Mouse (Mus musculus) adrenal gland (tissue): ENCODE measurements at regions not wholly inside any gene's neighbourhood (a gene's known extent, or its start where the extent isn't known, plus 50 kb on each side); places are given as distances from the start of the nearest gene placed in this dataset.

Source experiments
- intact Hi-C: fragments of 180-260 bp; cut with DNase I; formaldehyde crosslinking; loops from one replicate; pipeline ENCODE4 v1.15.1; 2025

GRCm38 (mm10) chr2:78804931-78805330, 63.0 kb upstream of the Ube2e3 start:
- intact Hi-C loops, result no loop called here

GRCm38 (mm10) chr2:78803543-78803942, 64.4 kb upstream of the Ube2e3 start:
- intact Hi-C loops, result no loop called here

GRCm38 (mm10) chr2:78795446-78795845, 72.5 kb upstream of the Ube2e3 start:
- intact Hi-C loops, result no loop called here

GRCm38 (mm10) chr2:78794734-78795133, 73.2 kb upstream of the Ube2e3 start:
- intact Hi-C loops, result no loop called here

- intact Hi-C loops, result no loop called here
Measured at GRCm38 (mm10) chr2:78789124-78789523, 78.8 kb upstream of the Ube2e3 start.

DNA sequence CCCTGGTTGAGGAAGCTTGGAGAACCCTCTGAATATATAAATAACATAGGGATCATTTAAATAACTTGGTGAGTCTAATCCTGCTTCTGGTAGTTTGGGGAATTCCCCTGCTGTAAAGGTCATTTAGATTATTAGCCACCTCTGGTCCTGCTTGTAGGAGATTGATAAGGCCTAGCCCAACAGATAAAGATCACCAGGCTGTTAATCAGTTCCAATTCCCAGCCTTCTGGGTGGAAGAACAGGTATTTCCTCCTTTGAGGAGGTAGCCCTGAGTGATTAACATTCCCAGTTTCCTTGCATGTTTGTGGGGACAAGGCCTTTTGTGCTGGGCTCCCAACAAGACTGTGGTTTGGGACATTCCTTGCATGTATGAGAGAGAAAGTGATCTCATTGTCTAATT, 79.7 kb upstream of the Ube2e3 start:
- intact Hi-C loops, result no loop called here

- intact Hi-C loops, result no loop called here
Measured at GRCm38 (mm10) chr2:78779949-78780348, 88.0 kb upstream of the Ube2e3 start.

- intact Hi-C loops, result no loop called here
Measured at GRCm38 (mm10) chr2:78777589-78777988, 90.3 kb upstream of the Ube2e3 start.

DNA sequence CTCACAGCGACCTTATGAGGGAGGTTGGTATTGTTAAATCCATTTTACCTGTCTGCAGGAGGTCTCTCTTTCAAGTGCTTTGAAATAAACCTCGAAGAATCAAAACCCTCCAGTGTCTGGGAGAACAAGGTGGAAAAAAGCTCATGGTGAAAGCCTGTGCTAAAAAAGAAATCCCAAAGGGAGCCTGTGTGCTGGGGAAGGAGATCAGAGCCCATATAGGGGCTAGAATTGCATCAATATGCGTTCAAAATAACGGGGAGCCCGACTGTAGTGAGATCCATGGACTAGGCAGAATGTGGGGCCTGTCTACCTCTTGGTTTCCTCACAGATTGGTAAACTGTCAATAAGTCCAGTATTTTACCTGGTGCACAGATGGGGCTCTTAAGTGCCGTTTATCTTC, 113.6 kb upstream of the Ube2e3 start:
- intact Hi-C loops, result no loop called here

DNA sequence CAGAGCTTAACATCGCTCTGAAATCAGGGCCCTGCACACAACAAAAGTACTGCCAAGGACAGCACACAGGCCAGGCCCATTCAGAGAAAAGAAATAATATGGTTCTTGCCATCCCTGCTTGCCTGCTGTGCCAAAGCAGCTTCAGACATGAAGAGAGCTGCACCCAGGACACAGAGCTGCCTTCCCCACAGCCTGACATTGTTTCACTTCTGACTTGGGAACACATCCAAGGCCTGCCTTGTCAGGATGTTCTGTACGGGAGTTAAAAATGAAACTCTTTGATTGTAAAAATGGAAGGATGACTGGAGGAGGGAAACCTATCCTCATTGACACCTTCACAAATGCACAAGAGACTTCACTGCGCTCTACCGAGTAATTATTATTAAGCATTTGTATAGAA, 114.0 kb upstream of the Ube2e3 start:
- intact Hi-C loops, result no loop called here

DNA sequence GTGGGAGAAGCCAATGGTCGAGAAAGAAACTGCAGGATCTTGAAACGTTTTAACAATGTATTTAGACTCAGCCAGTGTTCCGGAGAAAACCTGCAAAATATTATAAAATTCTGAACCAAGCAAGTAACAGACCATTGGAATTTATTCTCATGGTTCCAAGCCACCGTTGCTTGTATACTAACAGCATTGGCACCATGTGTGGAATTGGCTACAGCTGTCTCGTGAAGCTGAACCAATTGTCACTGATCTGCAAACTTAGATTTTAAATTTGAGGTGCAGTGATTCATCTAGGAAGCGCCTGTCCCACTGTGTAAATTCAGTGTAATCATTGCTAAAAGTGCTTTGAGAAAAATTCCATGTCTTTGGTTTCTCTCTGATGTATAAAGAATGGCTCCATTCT, 137.8 kb upstream of the Ube2e3 start:
- intact Hi-C loops, result no loop called here

GRCm38 (mm10) chr2:78726060-78726459, 141.9 kb upstream of the Ube2e3 start:
- intact Hi-C loops, result no loop called here

GRCm38 (mm10) chr2:78724416-78724815, 143.5 kb upstream of the Ube2e3 start:
- intact Hi-C loops, result no loop called here

- intact Hi-C loops, result no loop called here
Measured at GRCm38 (mm10) chr2:78723423-78723822, 144.5 kb upstream of the Ube2e3 start.

DNA sequence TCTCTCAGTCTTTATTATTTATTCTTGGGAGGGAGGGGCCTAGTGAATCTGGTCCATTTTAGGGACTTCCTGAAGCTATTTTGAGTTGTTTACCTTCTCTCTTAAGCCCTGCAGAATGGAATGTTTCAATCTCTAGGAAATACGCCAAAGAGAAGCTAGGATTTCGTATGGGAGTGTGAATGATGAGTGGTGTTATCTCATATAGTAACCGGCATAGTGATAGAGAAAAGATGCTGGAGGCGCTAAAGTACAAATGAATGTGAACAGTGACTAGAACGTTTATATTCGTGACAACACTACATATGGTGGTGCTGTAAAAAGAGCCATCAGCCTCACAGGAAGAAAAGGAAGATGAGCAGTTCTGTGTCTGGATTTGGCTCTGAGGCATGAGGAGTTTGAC, 145.2 kb upstream of the Ube2e3 start:
- intact Hi-C loops, result no loop called here

DNA sequence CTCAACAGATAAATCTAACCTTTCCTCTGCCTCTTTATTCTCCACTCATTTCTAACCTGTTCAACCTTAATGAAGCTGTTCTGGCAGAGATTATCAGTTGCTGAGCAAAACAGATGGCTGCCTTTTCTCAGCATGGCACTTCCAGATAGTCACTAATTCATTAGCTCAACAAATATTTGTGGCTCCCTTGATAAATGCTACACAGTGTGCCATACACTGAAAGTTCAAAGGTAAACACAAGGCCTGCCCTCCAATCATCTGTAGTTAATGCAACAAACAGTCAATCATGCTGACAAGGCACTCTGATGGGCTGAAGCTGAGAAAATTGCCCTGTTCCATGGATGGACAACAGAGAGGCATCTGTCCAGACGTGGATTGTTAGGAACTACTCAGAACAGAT, 149.4 kb upstream of the Ube2e3 start:
- intact Hi-C loops, result no loop called here

GRCm38 (mm10) chr2:78716157-78716798, 151.6 kb upstream of the Ube2e3 start:
- intact Hi-C loops, result no loop called here

DNA sequence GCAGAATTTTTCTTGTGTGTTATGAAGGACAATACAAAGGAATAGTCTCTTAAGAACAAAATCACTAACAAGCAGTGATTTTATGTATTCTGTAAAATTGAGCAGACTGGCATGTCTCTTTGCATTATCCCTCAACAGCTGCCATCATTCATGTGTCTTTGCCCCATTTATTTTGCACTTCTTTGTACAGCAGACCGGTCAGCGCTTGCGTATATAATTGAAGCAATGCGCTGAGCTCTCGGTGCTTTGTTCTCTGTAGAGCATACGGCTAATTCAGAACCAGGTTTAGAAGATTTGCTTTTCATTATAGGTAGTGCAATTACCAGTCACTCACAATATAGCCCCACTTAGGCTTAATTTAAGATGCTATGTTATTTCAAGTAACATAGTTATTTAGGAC, 173.1 kb upstream of the Ube2e3 start:
- intact Hi-C loops, result no loop called here

- intact Hi-C loops, result no loop called here
Measured at GRCm38 (mm10) chr2:78656668-78657067, 211.3 kb upstream of the Ube2e3 start.

DNA sequence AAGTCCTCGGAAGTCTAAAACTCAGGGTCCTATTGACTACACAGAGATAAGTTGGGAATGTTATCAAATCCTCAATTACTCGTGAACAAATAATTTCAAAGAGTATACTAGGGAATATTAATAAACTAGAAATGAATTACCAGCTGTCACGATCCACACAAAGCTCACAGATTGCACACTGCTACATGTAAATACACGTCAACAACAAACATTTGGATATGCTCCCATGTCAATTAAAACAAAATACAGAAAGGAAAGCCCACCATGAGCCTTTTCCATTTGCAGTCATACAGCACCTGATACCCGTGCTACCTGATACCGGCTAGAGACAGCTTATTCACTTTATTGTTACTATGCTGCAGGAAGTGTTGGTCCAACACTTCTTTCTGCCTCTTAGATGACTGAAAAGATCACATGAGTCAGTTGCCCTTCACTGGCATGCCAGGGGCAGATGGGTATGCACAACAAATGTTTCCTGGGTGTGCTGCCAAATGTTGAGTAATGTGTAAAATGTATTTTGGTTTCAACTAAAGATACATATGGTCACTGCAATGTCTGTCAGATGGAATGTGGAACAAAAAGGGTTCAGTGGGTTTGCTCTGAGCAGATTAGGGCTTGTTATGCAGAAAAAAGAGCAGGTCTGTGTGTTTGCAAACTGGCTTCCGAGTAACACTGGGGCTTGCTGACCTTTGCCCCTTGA, 212.6 kb upstream of the Ube2e3 start:
- intact Hi-C loops, result no loop called here

- intact Hi-C loops, result no loop called here
Measured at GRCm38 (mm10) chr2:78651549-78651948, 216.4 kb upstream of the Ube2e3 start.

DNA sequence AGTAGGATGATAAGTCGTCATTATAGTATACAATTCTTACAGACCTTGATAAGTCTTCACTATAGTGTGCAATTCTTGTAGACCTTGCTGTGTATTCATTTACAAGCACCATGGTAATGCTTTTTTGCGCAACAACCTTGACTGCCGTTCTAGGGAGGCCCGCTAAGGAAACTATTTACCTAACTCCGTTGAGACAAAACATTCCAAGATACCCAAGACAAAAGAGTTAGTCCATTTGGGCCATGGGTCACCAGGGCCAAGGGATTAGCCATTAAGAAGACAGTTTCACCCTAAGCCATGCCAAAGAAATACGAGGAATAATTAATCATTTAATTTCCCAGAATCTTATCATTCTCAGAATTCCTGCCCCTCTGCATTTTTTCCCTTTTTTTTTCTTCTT, 227.6 kb upstream of the Ube2e3 start:
- intact Hi-C loops, result no loop called here

DNA sequence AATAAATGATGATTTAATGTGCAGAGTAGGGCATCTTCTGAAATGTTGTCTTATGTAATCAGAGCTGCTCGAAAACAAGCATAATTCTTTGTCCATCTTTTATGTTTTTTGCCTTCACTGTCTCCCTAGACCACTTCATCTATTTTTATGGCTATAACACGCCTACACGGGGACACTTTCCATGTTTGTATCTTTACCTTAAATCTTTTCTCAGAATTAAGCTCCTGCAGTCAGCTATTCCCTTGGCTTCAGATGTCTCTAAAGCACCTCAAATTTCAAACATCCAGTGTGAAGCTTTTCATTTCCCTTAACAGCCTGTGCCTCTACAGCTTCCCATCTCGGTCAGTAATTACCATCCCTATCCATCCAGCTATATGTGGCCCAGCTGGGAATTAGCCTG, 242.7 kb upstream of the Ube2e3 start:
- intact Hi-C loops, result no loop called here
